Mouse (Mus musculus) kidney, postnatal 10 days (tissue): ENCODE measurements around the gene Bsnd.
A peak's percentile ranks its signal among the peaks of the same experiment; 100 is the strongest.

ENCODE experiments used
- DNase-seq: peaks from one replicate; pipeline ENCODE4 v3.0.0; 2021; ENCODE audit warnings: mixed read lengths

Bsnd gene

DNA sequence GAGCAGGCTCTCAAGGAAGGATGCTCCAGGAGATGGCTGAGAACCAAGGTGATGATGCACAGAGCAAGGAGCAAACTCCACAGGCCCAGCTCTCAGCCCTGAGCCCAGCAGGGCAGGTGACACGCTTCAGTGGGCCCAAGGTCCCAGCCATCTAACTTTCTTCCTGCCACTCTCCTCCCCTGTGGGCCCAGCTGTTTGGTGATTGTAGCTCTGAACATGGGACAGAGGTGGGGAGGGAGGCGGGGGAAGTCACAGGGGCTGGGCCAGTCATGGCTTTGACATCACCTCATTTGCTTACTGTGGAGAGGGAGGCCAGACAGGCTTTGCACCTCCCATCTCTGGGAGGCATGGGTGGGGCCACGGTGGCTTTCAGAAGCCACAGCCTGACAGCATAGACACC, at the start of gene Bsnd:
TSS of gene Bsnd (minus strand) at position 168 of the 400 bp plus-strand sequence.
- DNase-seq, result peak; percentile 76

- DNase-seq, result no peak
These were observed 49.4 kb upstream of the Bsnd start for GRCm38 (mm10) chr4:106541491-106541890.

GRCm38 (mm10) chr4:106539756-106540155, 47.7 kb upstream of the Bsnd start:
- DNase-seq, result no peak

- DNase-seq, result no peak
These were observed 42.2 kb upstream of the Bsnd start for GRCm38 (mm10) chr4:106534256-106534655.

GRCm38 (mm10) chr4:106533421-106534080, 41.5 kb upstream of the Bsnd start:
- DNase-seq, result no peak

DNA sequence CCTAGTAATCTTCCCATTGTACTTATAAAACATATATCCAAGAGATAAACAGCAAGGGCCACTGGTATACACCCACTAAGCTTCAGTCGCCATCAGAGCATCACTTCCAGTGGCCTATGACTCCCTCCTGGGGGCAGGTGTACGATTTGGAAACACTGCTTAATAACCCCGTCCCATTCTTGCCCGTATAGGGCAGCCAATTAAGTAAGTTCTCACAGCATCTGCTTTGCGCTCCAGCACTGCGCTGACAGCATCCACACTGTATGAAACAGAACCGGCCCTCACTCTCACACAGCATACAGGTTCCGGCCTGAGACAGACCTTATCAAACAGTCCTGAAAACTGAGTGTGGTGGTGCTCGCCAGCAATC, 38.0 kb upstream of the Bsnd start:
- DNase-seq, result no peak

DNA sequence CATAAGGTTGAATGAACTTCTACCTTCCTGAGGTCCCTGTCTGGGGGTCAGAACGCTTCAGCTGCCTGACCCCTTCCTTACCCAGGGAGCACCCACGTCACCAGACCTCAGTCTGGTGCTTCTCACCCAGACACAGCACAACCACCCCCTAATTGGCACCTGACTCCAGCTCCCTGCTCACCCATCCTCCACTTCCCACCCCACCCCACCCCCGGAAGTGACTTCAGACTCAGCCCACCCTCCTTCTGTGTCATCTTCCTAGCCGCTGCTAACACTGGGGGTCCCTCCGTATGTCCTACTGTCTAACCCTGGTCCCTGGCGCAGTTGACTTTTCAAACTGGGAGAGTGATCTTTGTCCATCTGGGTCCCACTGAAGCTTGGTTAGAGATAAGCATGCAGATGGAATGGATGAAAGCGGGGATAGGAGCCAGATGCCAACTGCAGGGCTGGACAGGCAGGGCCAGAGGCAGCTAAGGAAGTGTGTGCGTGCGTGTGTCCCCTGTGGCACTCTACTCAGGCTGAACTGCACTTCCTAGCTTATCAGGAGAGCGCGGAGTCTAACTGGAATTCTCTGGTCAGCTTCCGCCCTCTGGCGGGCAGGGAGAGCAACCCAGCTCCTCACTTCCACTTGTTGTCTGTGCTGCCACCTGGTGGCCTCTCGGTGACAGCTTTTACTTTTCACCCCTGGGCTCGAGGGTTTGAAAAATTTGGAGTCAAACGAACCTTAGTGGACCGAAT, 37.5 kb upstream of the Bsnd start:
- peak; percentile 95 for DNase-seq

DNA sequence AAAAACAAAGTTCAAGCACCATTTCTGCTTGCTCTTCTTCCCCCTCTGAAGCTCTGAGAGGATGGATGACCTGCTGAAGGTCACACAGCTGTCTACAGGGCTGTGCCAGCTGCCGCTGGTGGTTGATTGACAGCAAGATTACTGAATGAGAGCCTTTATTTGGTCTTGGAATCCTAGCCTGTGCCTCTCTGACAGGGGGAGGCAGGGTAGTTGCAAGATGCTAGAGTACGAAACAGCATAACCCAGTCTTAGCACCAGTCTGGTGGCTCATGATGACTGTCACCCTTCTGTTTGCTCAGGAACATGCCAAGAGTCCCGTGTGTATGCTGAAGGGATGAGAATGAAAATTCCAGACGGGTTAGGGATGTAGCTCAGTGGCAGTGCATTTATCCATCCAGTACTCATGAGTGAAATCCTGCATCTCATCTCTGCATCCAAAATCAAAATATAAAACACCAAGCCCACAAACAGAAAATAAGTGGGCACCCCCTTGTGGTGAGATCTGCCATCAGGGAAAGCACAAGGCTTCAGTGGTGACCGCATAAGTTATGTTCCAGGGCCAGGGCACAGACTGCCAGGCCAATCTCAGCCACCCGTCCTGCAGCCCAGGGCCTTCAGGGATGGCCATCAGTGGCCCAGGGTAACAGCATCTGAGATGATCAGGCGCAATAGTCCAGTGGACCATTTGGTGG, 35.9 kb upstream of the Bsnd start:
- peak; percentile 58 for DNase-seq

GRCm38 (mm10) chr4:106525001-106525400, 32.9 kb upstream of the Bsnd start:
- DNase-seq, result no peak

- DNase-seq, result no peak
These were observed 32.0 kb upstream of the Bsnd start for GRCm38 (mm10) chr4:106524131-106524530.

GRCm38 (mm10) chr4:106522547-106522946, 30.5 kb upstream of the Bsnd start:
- no peak for DNase-seq

GRCm38 (mm10) chr4:106514606-106515005, 22.5 kb upstream of the Bsnd start:
- no peak for DNase-seq

DNA sequence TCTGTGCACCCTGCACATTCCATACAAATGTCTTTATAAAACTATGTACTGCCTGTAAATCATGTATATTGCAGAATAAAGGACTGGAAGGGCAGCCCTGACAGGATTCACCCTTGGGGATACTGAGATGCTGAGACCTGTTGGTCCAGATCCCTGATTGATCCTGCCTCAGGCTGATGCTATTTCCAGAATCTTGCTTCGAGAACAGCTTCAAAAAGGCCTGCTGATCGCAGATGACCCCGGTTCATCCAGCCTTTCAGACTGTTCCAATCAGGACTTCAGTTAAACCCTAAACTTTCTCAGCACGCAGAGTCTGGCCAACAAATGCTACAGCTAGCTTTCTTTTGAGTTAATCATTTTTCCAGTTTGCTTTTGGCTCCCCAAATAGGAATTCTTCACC, 17.8 kb upstream of the Bsnd start:
- DNase-seq, result no peak

GRCm38 (mm10) chr4:106505453-106506058, 13.5 kb upstream of the Bsnd start:
- DNase-seq, result peak; percentile 59

GRCm38 (mm10) chr4:106503578-106503977, 11.5 kb upstream of the Bsnd start:
- DNase-seq, result no peak

- no peak for DNase-seq
These were observed 8.0 kb upstream of the Bsnd start for GRCm38 (mm10) chr4:106500066-106500465.

GRCm38 (mm10) chr4:106498471-106498844, 6.4 kb upstream of the Bsnd start:
- DNase-seq, result no peak

- no peak for DNase-seq
These were observed 5.8 kb upstream of the Bsnd start for GRCm38 (mm10) chr4:106497776-106498470.

DNA sequence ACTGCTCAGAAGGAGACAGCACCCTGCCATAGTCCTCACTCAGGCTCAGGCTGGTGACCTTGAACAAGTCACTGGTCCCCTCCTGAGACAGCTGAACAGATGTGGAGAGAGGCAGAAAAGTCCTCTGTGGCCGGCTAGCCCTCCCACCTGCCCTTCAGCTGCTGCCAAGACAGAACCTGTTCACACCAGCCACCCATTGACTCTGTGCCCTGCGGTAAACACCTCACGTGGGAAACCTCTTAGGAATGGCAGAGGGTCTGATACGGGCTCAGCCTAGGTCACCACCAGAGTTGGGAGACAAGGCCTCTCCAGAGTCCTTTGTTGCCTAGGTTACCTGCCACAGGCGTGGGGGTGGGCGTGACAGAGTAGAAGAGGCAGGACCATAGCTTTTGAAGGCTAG, 4.8 kb upstream of the Bsnd start:
- DNase-seq, result peak; percentile 57

- peak; percentile 53 for DNase-seq
These were observed 1.6 kb upstream of the Bsnd start for GRCm38 (mm10) chr4:106493639-106494038.

DNA sequence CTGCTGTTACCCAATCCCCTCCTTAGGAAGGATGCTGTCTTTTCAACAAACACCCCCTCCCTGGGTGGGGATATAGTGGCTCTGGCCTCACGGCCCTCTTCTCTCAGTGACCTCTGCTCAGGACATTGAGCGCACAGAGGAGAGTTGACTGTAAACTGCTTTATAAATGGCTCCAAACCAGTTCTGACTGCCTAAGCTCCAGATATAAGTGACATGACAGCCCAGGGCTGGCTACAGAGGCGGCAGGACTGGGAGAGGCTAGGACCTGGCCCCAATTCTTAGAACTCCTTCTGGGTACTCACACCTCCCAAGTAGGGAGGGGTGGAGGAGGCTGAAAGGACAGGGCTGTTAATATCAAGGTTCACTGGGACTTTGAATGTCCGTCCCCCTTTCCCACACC, 1.5 kb downstream of the Bsnd start:
- DNase-seq, result peak; percentile 46

- DNase-seq, result no peak
These were observed 8.3 kb downstream of the Bsnd start for GRCm38 (mm10) chr4:106483831-106484230.

GRCm38 (mm10) chr4:106483215-106483727, 8.8 kb downstream of the Bsnd start:
- no peak for DNase-seq
